Mouse (Mus musculus): ENCODE data around the gene Cdk15. TPM values are rescaled to one million over a fixed set of nuclear protein-coding genes. Genes with fewer than 3 reads are reported as not detected.

Gene Cdk15
- total and polyA plus RNA-seq, 2 experiments from 2014 or later = not detected

DNA sequence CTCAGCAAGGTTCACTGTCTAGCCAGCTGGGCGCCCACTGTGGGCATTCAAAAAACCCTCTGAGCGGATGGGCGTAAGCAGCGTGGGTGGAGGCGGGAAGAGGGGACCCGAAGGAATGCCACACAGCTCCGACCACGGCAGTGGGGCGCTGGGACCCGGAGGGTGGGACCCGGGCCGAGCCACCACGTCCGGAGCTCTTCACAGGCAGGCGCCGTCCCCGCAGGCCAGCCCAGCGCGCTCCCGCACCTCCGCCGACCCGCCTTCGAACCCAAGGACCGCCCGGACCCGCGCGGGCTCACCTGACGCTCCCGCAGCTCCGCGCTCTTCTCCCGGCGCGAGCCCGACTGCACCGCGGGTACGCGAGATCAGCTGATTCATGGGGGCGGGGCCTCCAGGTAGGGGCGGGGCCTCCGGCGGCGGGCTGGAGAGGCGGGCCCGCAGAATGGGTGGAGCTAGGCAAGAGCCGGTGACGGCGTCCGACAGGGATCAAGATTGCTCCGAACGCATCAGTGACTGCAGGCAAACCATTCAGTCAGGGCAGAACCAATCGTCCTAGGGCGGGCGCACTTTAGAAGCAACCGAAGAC, 19.8 kb upstream of the Cdk15 start, which contains the start of gene Als2:
Gene Als2 (minus strand): TSS at position 376 of the 586 bp plus-strand sequence.
- ATAC-seq (ENCODE audit: insufficient read depth, low read depth) = peak; percentile 95
- TF ChIP-seq CTCF (IDR thresholded peaks at IDR 0.05; ENCODE audit: low read depth) = no peak
- no peak for TF ChIP-seq EP300 (IDR thresholded peaks at IDR 0.05; ENCODE audit: low read depth)

DNA sequence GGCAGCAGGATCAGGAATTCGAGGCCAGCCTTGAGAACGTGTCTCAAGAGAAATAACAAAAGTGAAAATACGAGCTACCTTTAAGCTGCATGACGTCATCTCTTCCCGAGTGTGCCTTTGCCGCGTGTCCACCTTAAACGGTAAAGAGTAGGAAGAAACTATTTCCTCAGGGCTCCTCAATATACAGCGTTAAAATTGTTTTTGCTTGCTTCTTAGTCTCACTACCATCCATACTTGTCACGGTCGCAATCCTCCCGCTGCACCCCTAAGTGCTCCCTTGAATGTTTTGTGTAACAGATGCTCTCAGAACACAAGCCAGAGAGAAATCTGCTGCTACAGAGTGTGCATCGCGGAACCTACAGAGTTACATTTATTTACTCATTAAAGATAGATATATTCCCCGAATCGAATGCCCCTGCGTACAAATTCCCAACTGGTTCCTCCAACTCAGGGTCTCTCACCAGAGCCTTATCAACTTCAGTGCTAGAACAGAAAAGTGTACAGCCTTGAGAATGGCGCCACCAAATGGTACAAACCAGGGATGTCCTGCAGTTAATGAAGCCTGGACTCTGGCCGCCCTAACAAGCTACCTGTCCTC, 19.0 kb upstream of the Cdk15 start:
- peak; percentile 55; the same call in 1 of the 2 replicates for ATAC-seq (ENCODE audit: insufficient read depth, low read depth)
- TF ChIP-seq CTCF (IDR thresholded peaks at IDR 0.05; ENCODE audit: low read depth) (peak; percentile 83), EP300 (IDR thresholded peaks at IDR 0.05; ENCODE audit: low read depth) (no peak)
- 0% methylated on average over 19 of the region's 19 CpGs for WGBS
- Histone ChIP-seq H3K27me3 (ENCODE audit: control insufficient read depth, insufficient read depth, low read length) (no peaks in the 10 kb centered on the region), H3K27ac (ENCODE audit: low read depth) (peak overlapping the region; percentile 2), H3K4me3 (ENCODE audit: low read depth, low read length) (peak overlapping the region; percentile 93), H3K4me2 (ENCODE audit: low read depth, low read length) (peak overlapping the region; percentile 90), H3K9me3 (replicated peaks; ENCODE audit: control insufficient read depth, low read length) (no peaks in the 10 kb centered on the region), H3K9ac (replicated peaks; ENCODE audit: low read depth, low read length) (peak overlapping the region; percentile 81), H3K36me3 (replicated peaks; ENCODE audit: control insufficient read depth, insufficient read depth, low read length) (no peaks in the 10 kb centered on the region), H3K4me1 (ENCODE audit: control insufficient read depth, insufficient read depth) (peaks cover 5% of the 10 kb centered on the region; the same call in 1 of the 2 replicates)
- DNase-seq (ENCODE audit: low spot score) = peak; percentile 66

More for the DNA sequence above, 19.8 kb upstream of the Cdk15 start, which contains the start of gene Als2:
- no peaks in the 10 kb centered on the region for H3K36me3 ChIP-seq (replicated peaks; ENCODE audit: control insufficient read depth, insufficient read depth, low read length)
- H3K4me3 ChIP-seq (ENCODE audit: low read depth, low read length) = peak within 1 kb of the TSS; percentile 93
- DNase-seq (ENCODE audit: low spot score) = peak; percentile 94
- H3K27ac ChIP-seq (ENCODE audit: low read depth) = peak within 1 kb of the TSS; percentile 52
- no peaks in the 10 kb centered on the region for H3K27me3 ChIP-seq (ENCODE audit: control insufficient read depth, insufficient read depth, low read length)
- H3K4me1 ChIP-seq (ENCODE audit: control insufficient read depth, insufficient read depth) = peaks cover 5% of the 10 kb centered on the region; the same call in 1 of the 2 replicates
- peak within 1 kb of the TSS; percentile 81 for H3K9ac ChIP-seq (replicated peaks; ENCODE audit: low read depth, low read length)
- H3K4me2 ChIP-seq (ENCODE audit: low read depth, low read length) = peak within 1 kb of the TSS; percentile 90
- 1% methylated on average over 54 of the region's 58 CpGs for WGBS
- no peaks in the 10 kb centered on the region for H3K9me3 ChIP-seq (replicated peaks; ENCODE audit: control insufficient read depth, low read length)

- no peak overlapping the region for H3K4me2 ChIP-seq (ENCODE audit: low read depth, low read length)
- DNase-seq (ENCODE audit: low spot score) = no peak
- H3K9me3 ChIP-seq (replicated peaks; ENCODE audit: control insufficient read depth, low read length) = no peaks in the 10 kb centered on the region
- H3K4me1 ChIP-seq (ENCODE audit: control insufficient read depth, insufficient read depth) = no peaks in the 10 kb centered on the region
- no peak for TF ChIP-seq EP300 (IDR thresholded peaks at IDR 0.05; ENCODE audit: low read depth)
- TF ChIP-seq CTCF (IDR thresholded peaks at IDR 0.05; ENCODE audit: low read depth) = no peak
- no peaks in the 10 kb centered on the region for H3K36me3 ChIP-seq (replicated peaks; ENCODE audit: control insufficient read depth, insufficient read depth, low read length)
- H3K4me3 ChIP-seq (ENCODE audit: low read depth, low read length) = no peak overlapping the region
- 64% methylated on average over 2 of the region's 2 CpGs for WGBS
- no peak for ATAC-seq (ENCODE audit: insufficient read depth, low read depth)
- no peaks in the 10 kb centered on the region for H3K27me3 ChIP-seq (ENCODE audit: control insufficient read depth, insufficient read depth, low read length)
- H3K27ac ChIP-seq (ENCODE audit: low read depth) = no peak overlapping the region
- no peak overlapping the region for H3K9ac ChIP-seq (replicated peaks; ENCODE audit: low read depth, low read length)
These were observed 12.9 kb upstream of the Cdk15 start for GRCm38 (mm10) chr1:59243770-59244169.

DNA sequence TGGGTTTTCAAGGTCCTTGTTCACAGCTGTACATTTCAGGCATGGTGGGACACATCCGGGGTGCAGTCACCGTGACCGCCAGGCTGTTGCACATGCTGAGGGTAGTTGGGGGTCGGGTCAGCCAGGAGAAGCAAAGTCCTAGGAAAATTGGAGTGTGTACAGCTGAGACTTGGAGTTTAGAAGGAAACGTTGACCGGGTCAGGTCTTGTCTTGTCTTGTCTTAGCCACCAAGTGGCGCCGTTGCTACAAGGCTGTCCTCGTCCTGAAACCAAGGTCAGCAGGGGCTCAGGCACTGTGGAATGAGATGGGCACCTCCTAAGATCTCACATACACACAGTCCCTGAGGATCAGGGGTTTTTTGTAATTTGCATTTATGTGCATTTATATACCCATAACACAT, 9.1 kb upstream of the Cdk15 start:
- Histone ChIP-seq H3K4me2 (ENCODE audit: low read depth, low read length) (no peak overlapping the region), H3K36me3 (replicated peaks; ENCODE audit: control insufficient read depth, insufficient read depth, low read length) (no peaks in the 10 kb centered on the region), H3K9ac (replicated peaks; ENCODE audit: low read depth, low read length) (no peak overlapping the region), H3K9me3 (replicated peaks; ENCODE audit: control insufficient read depth, low read length) (no peaks in the 10 kb centered on the region), H3K4me3 (ENCODE audit: low read depth, low read length) (no peak overlapping the region), H3K4me1 (ENCODE audit: control insufficient read depth, insufficient read depth) (no peaks in the 10 kb centered on the region), H3K27me3 (ENCODE audit: control insufficient read depth, insufficient read depth, low read length) (no peaks in the 10 kb centered on the region), H3K27ac (ENCODE audit: low read depth) (no peak overlapping the region)
- DNase-seq (ENCODE audit: low spot score) = peak; percentile 39
- 7% methylated on average over 9 of the region's 9 CpGs for WGBS
- no peak for ATAC-seq (ENCODE audit: insufficient read depth, low read depth)
- peak; percentile 68 for TF ChIP-seq CTCF (IDR thresholded peaks at IDR 0.05; ENCODE audit: low read depth)
- TF ChIP-seq EP300 (IDR thresholded peaks at IDR 0.05; ENCODE audit: low read depth) = no peak

DNA sequence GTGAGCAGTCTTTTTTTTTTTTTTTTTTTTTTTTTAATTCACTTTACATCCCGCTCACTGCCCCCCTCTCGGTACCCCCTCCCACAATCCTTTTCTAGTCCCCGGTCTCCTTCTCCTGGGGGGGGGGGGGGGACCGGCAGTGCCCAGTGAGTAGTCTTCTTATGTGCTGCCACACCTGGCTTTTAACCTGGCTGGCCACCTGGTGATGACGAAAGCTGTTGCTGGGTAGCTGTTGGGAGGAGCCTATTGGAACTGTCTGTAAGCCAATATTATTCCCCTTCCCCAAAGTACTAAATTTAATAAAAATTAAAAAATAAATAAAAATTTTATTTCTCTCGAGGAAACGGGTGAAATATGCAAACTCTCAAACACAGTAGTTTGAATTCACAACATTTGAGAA, 3.9 kb upstream of the Cdk15 start:
- Histone ChIP-seq H3K4me3 (ENCODE audit: low read depth, low read length) (no peak overlapping the region), H3K4me1 (ENCODE audit: control insufficient read depth, insufficient read depth) (no peaks in the 10 kb centered on the region), H3K36me3 (replicated peaks; ENCODE audit: control insufficient read depth, insufficient read depth, low read length) (no peaks in the 10 kb centered on the region), H3K9me3 (replicated peaks; ENCODE audit: control insufficient read depth, low read length) (no peaks in the 10 kb centered on the region), H3K4me2 (ENCODE audit: low read depth, low read length) (peak overlapping the region; percentile 43; the same call in 1 of the 2 replicates), H3K9ac (replicated peaks; ENCODE audit: low read depth, low read length) (no peak overlapping the region), H3K27me3 (ENCODE audit: control insufficient read depth, insufficient read depth, low read length) (no peaks in the 10 kb centered on the region), H3K27ac (ENCODE audit: low read depth) (no peak overlapping the region)
- no peak for ATAC-seq (ENCODE audit: insufficient read depth, low read depth)
- WGBS = 13% methylated on average over 3 of the region's 7 CpGs
- TF ChIP-seq EP300 (IDR thresholded peaks at IDR 0.05; ENCODE audit: low read depth) (no peak), CTCF (IDR thresholded peaks at IDR 0.05; ENCODE audit: low read depth) (no peak)
- no peak for DNase-seq (ENCODE audit: low spot score)

All from heart, postnatal 0 days (tissue).